Mouse (Mus musculus) forebrain, embryonic 12.5 days (tissue): Measurements from ENCODE around the gene Tmem131l. TPM values are rescaled to one million over a fixed set of nuclear protein-coding genes. Genes with fewer than 3 reads are reported as not detected.

Experiments used
- ATAC-seq: fragments of 200-750 bp; cut with Nextera tagmentation; 2 replicates; pipeline ENCODE4 v1.8.0; 2017; ENCODE audit warnings: moderate TSS enrichment; ENCODE audit not compliant: low FRiP score
- H3K27ac ChIP-seq: fragments of 300-500 bp; sonication (generic); 2 replicates; pipeline ENCODE4 v1.5.1; 2016; ENCODE audit warnings: mild to moderate bottlenecking
- H3K27me3 ChIP-seq: fragments of 300-500 bp; sonication (generic); 2 replicates; pipeline ENCODE4 v1.6.1; 2016; ENCODE audit warnings: mild to moderate bottlenecking
- H3K36me3 ChIP-seq: fragments of 300-500 bp; sonication (generic); replicated peaks from 2 replicates; pipeline ENCODE4 v1.6.1; 2016; ENCODE audit warnings: mild to moderate bottlenecking
- H3K4me1 ChIP-seq: fragments of 300-500 bp; sonication (generic); 2 replicates; pipeline ENCODE4 v1.6.1; 2016
- H3K4me2 ChIP-seq: fragments of 300-500 bp; sonication (generic); 2 replicates; pipeline ENCODE4 v1.6.1; 2016; ENCODE audit warnings: mild to moderate bottlenecking, moderate library complexity
- H3K4me3 ChIP-seq: fragments of 300-500 bp; sonication (generic); replicated peaks from 2 replicates; pipeline ENCODE4 v1.5.1; 2016; ENCODE audit warnings: mild to moderate bottlenecking
- H3K9ac ChIP-seq: fragments of 300-500 bp; sonication (generic); 2 replicates; pipeline ENCODE4 v1.6.1; 2016; ENCODE audit warnings: mild to moderate bottlenecking
- H3K9me3 ChIP-seq: fragments of 300-500 bp; sonication (generic); 2 replicates; pipeline ENCODE4 v1.6.1; 2016
- WGBS: fragments of 180-500 bp; shearing (Covaris S2); methylation state at CpG from one replicate; pipeline ENCODE4 v1.1.7; 2016; 5-methylcytosine and 5-hydroxymethylcytosine counted together
- polyA plus RNA-seq: library from polyadenylated mRNA; unstranded; fragments of >200 nt; fragmentation: Nextera tagmentation; extraction: Ambion mirVana; gene quantifications from 2 replicates; pipeline ENCODE4 v1.2.1, GENCODE M21; 2016

Tmem131l gene
- 116 and 130 TPM in 2 replicates for polyA plus RNA-seq

DNA sequence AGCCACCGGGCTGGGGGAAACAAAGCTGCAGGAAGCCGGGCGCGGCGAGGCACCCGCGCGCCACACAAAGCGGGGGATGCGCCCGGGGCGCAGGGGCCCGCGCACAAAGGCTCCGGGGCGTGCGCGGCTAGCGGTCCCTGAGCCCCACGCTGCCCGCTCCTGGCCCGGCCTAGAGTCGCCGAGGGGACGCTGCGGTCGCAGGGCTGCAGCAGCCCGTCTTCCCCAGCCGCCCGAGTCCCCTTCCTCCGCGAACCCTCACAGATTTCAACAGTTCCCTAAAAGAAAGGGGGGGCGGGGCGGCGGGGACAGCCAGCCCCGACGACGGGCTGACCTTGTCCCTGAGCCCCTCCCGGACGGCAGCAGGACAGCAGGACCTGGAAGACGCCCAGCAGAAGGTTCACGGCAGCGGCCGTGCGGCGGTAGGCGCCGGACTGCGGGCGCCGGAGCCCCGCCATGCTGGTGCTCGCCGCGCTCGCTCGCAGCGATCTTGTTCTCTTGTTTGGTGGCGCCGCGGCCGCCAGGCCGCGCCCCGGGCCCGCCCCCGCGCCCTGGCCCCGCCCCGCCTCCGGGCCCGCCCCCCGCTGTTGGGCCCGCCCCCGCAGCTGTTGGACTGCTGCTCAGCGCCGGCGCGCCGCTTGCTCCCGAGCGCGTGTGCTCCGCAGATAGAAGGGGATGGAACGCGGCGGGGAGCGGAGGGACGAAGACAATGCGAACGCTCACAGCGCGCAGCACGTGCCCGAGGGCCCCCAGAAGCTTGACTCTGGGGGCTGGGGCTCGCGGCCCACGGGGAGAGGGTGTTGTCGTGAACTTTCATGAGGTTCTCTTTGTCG, at the start of gene Tmem131l:
Gene Tmem131l (minus strand): TSS at position 530 of the 830 bp plus-strand sequence.
- 0 out of 2 replicates have a peak, but pooled peaks cover 2% of the 10 kb centered on the region for H3K27me3 ChIP-seq
- H3K4me2 ChIP-seq, result peak within 1 kb of the TSS; percentile 85
- H3K9me3 ChIP-seq, result no peaks in the 10 kb centered on the region
- H3K4me3 ChIP-seq, result peak within 1 kb of the TSS; percentile 95
- H3K9ac ChIP-seq, result peak within 1 kb of the TSS; percentile 98
- peak; percentile 94 for ATAC-seq
- H3K27ac ChIP-seq, result peak within 1 kb of the TSS; percentile 94
- WGBS, result 1% methylated on average over 91 of the region's 100 CpGs
- H3K36me3 ChIP-seq, result peaks cover 14% of the 10 kb centered on the region
- peaks cover 37% of the 10 kb centered on the region for H3K4me1 ChIP-seq

DNA sequence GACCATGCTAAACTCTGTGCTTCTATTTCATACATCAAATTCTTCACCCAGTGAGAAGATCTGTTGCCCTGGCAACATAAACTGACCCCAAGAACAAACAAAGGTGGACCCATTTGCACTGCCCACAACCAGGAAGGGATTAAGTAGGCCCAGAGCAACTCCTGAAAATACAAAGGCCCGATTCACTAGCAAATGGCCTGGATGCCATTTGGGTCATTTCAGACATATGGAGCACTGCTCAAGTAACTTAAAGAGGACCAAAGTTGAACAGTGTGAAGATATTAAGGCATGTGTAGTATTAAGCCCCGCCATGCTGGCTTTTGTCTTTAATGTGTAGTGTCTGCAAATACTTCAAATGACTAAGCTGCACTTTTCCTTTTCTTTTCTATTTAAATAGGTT, 46.9 kb upstream of the Tmem131l start:
- H3K27ac ChIP-seq, result no peak overlapping the region
- no peaks in the 10 kb centered on the region for H3K9me3 ChIP-seq
- no peak overlapping the region for H3K9ac ChIP-seq
- no peak overlapping the region for H3K4me2 ChIP-seq
- no peaks in the 10 kb centered on the region for H3K36me3 ChIP-seq
- peaks cover 9% of the 10 kb centered on the region; the same call in 1 of the 2 replicates for H3K4me1 ChIP-seq
- H3K27me3 ChIP-seq, result no peaks in the 10 kb centered on the region
- no peak overlapping the region for H3K4me3 ChIP-seq
- ATAC-seq, result no peak
- WGBS, result 26% methylated on average over 2 of the region's 2 CpGs

DNA sequence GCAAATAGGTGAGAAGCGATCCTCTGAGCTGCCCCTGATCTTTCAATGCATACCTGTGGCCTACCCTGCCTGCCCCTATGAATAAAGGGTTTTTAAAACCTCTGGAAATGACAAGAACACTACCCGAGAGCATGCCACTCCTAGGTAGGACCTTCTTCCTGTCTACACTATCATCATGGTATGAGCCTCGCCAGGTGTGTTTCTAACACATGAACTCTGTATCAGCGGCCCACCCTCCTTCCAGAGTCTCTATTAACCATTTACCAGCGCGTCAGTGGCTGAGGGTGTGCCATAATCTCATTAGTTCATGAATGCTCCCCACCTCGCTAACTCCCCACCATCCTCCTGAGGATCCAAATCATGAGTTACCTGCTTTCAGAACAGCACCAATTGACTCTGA, 46.4 kb upstream of the Tmem131l start:
- no peak overlapping the region for H3K4me2 ChIP-seq
- H3K4me3 ChIP-seq, result no peak overlapping the region
- no peak overlapping the region for H3K9ac ChIP-seq
- H3K27me3 ChIP-seq, result no peaks in the 10 kb centered on the region
- WGBS, result 76% methylated on average over 7 of the region's 7 CpGs
- no peaks in the 10 kb centered on the region for H3K9me3 ChIP-seq
- no peak for ATAC-seq
- no peak overlapping the region for H3K27ac ChIP-seq
- no peaks in the 10 kb centered on the region for H3K36me3 ChIP-seq
- peaks cover 9% of the 10 kb centered on the region; the same call in 1 of the 2 replicates for H3K4me1 ChIP-seq

DNA sequence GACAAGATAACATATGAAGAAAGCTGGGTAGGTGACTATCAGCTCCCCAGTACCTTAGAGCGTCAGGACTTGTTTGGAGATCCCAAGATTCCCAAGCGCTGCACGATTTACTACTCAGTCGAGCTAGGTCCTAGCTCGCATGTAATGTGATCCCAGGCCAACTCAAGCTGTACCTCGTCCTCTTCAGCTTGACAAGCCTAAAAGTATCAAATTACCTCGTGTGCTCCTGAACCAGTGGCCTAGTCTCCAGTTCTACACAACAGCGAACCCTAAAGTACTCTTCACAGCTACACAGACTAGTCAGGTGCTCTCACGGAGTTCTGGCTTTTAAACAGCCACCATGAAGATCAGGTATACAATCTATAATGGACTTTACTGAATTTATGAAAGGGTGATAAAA, 45.5 kb upstream of the Tmem131l start:
- WGBS, result 63% methylated on average over 9 of the region's 9 CpGs
- Histone ChIP-seq H3K27me3 (no peaks in the 10 kb centered on the region), H3K9me3 (no peaks in the 10 kb centered on the region), H3K4me1 (peaks cover 9% of the 10 kb centered on the region; the same call in 1 of the 2 replicates), H3K4me2 (no peak overlapping the region), H3K9ac (no peak overlapping the region), H3K36me3 (no peaks in the 10 kb centered on the region), H3K4me3 (no peak overlapping the region), H3K27ac (no peak overlapping the region)
- no peak for ATAC-seq

DNA sequence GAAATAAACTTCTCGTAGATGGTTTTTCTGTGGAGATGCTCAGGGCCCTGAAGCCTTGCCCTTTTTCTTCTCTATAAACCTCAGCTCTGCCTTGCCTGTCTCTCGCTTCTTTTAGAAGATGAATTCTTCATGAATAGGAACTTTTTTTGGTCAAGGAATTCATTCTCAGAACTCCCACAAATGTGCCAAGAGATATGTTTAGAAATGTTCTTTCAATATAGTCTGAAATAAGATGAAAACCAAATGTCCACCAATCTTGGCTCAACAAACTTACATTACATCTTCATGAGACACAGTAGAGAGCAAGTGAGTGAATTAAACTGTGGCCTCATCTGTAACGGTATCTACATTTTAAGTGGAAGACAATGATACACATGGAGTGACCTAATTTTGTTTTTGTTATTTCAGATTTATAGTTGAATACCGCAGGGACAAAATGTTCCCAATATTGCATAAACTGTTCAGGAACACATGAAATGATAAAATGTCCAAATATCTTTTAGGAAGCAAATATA, 41.3 kb upstream of the Tmem131l start:
- 90% methylated on average over 4 of the region's 4 CpGs for WGBS
- ATAC-seq, result no peak

DNA sequence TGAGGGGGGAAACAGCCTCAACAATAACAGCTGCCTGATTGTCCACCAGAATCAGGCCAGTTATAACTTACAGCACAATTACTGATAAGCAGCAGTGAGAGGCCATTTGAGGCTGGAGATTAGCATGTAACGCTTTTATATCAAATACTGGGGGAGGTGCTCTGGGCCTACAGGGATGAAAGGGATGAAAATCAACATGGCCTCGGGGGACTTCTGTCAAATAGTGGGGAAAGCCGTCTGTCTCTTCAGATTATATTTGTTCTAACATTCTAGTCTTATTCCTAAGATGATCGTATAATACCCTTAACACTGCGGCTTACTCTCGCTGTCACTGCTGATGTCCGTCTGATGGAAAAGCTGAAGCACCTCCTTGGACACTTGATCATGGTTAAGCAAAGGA, 40.1 kb upstream of the Tmem131l start:
- no peaks in the 10 kb centered on the region for H3K27me3 ChIP-seq
- no peak for ATAC-seq
- H3K4me1 ChIP-seq, result no peaks in the 10 kb centered on the region
- H3K36me3 ChIP-seq, result no peaks in the 10 kb centered on the region
- no peak overlapping the region for H3K4me2 ChIP-seq
- H3K9me3 ChIP-seq, result no peaks in the 10 kb centered on the region
- WGBS, result 77% methylated on average over 7 of the region's 7 CpGs
- H3K9ac ChIP-seq, result no peak overlapping the region
- no peak overlapping the region for H3K4me3 ChIP-seq
- H3K27ac ChIP-seq, result no peak overlapping the region

More for the DNA sequence above, 41.3 kb upstream of the Tmem131l start:
- Histone ChIP-seq H3K36me3 (no peaks in the 10 kb centered on the region), H3K9me3 (no peaks in the 10 kb centered on the region), H3K4me1 (no peaks in the 10 kb centered on the region; the same call in 1 of the 2 replicates), H3K27me3 (no peaks in the 10 kb centered on the region), H3K27ac (no peak overlapping the region), H3K9ac (no peak overlapping the region), H3K4me2 (no peak overlapping the region), H3K4me3 (no peak overlapping the region)

DNA sequence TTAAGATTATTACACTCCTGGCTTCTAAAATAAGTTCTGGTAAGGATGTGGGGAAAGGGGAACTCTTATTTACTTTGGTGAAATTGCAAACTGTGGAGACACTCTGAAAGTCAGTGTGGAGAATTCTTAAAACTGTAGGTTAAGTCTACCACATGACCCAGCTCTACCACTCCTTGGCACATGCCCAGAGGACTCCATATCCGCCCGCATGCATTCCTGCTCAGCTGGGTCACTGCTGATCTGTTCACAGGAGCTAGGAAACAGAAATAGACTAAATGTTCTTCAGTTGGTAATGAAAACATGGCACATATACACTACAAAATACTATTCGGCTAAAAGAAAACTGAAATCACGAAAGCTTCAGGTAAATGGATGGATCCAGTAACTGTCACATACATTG, 37.5 kb upstream of the Tmem131l start:
- no peak overlapping the region for H3K4me2 ChIP-seq
- H3K9me3 ChIP-seq, result no peaks in the 10 kb centered on the region
- H3K36me3 ChIP-seq, result no peaks in the 10 kb centered on the region
- H3K9ac ChIP-seq, result no peak overlapping the region
- no peaks in the 10 kb centered on the region for H3K27me3 ChIP-seq
- H3K27ac ChIP-seq, result no peak overlapping the region
- ATAC-seq, result no peak
- H3K4me3 ChIP-seq, result no peak overlapping the region
- 92% methylated on average over 4 of the region's 4 CpGs for WGBS
- no peaks in the 10 kb centered on the region for H3K4me1 ChIP-seq

DNA sequence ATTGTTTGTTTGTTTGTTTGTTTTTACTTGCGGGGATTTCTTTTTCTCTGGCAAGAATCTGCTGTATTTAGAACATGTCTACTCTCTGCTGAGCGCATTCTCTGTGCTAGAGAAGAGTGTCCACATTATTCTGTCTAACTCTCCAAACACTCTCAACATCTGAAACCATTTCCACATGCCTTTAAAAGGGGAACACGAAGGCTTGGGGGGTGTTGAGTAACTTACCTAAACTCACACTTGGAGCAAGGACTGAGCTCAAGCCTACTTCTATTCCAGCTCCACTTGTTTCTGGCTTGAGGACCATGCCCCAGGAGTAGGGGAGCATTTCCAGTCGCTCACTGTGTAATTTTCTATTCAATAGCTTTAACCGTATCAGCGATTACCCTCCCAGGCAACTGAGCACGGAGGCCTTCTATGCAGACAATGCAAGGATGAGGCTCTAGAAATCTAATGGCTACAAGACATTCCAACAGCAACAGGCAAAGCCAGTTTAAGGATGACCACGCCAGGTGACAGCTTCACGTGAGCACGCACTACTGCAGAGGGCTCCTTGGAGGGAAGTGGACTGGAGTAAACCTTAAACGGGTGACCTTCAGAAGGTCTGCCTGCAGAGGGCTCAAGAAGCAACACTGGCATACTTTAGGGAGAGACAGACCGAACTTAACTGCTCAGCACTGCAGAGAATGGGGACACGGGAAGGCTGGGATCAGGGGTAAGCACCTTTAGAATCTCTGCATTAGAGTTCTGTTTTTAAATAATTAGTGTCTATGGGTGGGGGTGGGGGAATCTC, 36.8 kb upstream of the Tmem131l start:
- H3K4me1 ChIP-seq, result no peaks in the 10 kb centered on the region
- no peaks in the 10 kb centered on the region for H3K36me3 ChIP-seq
- no peak overlapping the region for H3K4me3 ChIP-seq
- H3K9me3 ChIP-seq, result no peaks in the 10 kb centered on the region
- H3K4me2 ChIP-seq, result no peak overlapping the region
- 79% methylated on average over 13 of the region's 13 CpGs for WGBS
- no peak overlapping the region for H3K27ac ChIP-seq
- no peaks in the 10 kb centered on the region for H3K27me3 ChIP-seq
- ATAC-seq, result no peak
- no peak overlapping the region for H3K9ac ChIP-seq

DNA sequence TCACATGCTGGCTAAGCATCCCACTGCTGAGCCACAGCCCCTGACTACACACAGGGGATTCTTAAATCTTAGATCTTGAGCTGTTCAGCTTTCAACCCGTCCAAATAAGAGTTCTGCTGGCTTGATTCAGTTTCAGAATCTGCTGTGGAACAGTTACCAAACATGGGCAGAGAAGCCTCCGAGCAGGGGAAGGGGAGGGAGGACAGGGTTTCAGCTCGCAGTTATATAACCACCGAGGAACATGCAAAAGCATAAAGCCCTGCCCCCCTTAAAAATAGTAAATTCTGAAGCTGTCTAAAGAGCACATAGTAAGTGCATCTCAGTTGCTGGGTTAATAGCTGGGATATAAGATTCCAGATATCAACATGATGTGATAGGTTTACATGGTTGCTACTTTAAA, 35.5 kb upstream of the Tmem131l start:
- Histone ChIP-seq H3K27ac (no peak overlapping the region), H3K4me2 (no peak overlapping the region), H3K4me3 (no peak overlapping the region), H3K9ac (no peak overlapping the region), H3K36me3 (no peaks in the 10 kb centered on the region), H3K27me3 (no peaks in the 10 kb centered on the region), H3K9me3 (no peaks in the 10 kb centered on the region), H3K4me1 (no peaks in the 10 kb centered on the region)
- no peak for ATAC-seq
- WGBS, result 78% methylated on average over 4 of the region's 4 CpGs

DNA sequence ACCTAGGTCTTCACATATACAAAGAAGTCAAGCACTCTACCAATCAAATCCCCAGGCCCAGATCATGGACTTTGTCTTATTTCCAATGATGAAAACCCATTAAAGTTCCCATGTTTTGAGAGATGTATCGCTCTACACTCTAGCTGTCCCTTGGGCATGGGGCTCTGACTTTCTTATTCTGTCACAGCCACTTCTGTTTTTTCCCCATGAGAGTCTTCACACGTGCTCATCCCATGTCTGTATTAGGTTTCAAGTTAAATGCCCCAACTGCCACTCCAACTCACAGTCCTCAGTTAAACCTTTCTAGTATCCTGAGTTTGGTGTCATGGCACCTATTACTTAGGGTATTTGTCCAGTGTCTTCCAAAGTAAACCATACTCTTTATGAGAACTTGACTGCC, 34.8 kb upstream of the Tmem131l start:
- H3K27ac ChIP-seq, result no peak overlapping the region
- H3K9me3 ChIP-seq, result no peaks in the 10 kb centered on the region
- WGBS, result 84% methylated on average over 2 of the region's 2 CpGs
- H3K9ac ChIP-seq, result no peak overlapping the region
- H3K4me3 ChIP-seq, result no peak overlapping the region
- H3K4me1 ChIP-seq, result no peaks in the 10 kb centered on the region
- no peak for ATAC-seq
- H3K36me3 ChIP-seq, result no peaks in the 10 kb centered on the region
- H3K4me2 ChIP-seq, result no peak overlapping the region
- H3K27me3 ChIP-seq, result no peaks in the 10 kb centered on the region

DNA sequence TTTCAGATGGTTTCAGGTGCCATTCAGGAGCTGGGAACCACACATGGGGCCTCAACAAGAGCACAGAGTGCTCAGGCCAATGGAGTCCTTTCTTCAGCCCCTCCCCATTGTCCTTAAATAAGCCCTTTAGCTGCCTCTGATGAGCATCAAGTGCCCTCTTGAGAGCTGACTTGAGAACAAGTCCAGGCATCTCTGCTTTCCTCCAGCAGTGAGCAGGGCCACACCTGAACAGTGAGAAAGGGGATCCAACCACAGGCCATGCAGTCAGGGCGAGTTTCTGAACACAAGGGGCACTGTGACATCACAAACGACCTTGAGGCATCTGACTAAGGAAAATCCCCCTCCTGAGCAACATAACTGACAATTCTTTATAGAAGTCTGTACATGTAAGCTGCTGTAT, 31.7 kb upstream of the Tmem131l start:
- no peak for ATAC-seq
- no peaks in the 10 kb centered on the region for H3K27me3 ChIP-seq
- no peak overlapping the region for H3K4me2 ChIP-seq
- no peak overlapping the region for H3K9ac ChIP-seq
- H3K4me3 ChIP-seq, result no peak overlapping the region
- H3K9me3 ChIP-seq, result no peaks in the 10 kb centered on the region
- 19% methylated on average over 2 of the region's 2 CpGs for WGBS
- no peaks in the 10 kb centered on the region for H3K36me3 ChIP-seq
- H3K27ac ChIP-seq, result no peak overlapping the region
- no peaks in the 10 kb centered on the region for H3K4me1 ChIP-seq

DNA sequence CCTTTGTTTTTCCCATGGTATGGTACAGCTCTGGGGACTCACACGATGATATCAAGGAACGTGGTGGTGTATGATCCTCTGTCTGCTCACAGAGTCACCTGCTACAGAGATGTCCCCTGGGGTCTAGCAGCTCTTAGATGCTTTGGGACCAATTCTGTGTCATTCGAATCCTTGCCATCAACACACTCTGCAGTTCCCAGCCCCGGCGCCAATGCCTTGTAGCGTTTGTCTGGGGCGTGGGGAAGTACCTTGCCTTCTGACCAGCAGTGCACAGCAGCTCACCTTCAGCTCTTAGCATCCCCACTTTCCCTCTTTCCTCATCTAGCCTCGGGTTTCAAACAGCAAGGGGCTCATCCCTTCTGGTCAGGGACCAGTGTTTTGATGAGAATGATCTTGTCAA, 30.8 kb upstream of the Tmem131l start:
- WGBS, result 88% methylated on average over 8 of the region's 8 CpGs
- no peaks in the 10 kb centered on the region for H3K36me3 ChIP-seq
- H3K4me3 ChIP-seq, result no peak overlapping the region
- ATAC-seq, result no peak
- no peak overlapping the region for H3K9ac ChIP-seq
- no peaks in the 10 kb centered on the region for H3K27me3 ChIP-seq
- H3K9me3 ChIP-seq, result no peaks in the 10 kb centered on the region
- H3K4me1 ChIP-seq, result no peaks in the 10 kb centered on the region
- H3K4me2 ChIP-seq, result no peak overlapping the region
- H3K27ac ChIP-seq, result no peak overlapping the region
